Mouse (Mus musculus) limb, embryonic 12.5 days (tissue): ENCODE measurements around the gene Vwa8. TPM values are rescaled to one million over a fixed set of nuclear protein-coding genes. Genes with fewer than 3 reads are reported as not detected.
A peak's percentile ranks its signal among the peaks of the same experiment; 100 is the strongest.

ENCODE experiments used
- ATAC-seq: fragments of 200-750 bp; cut with Nextera tagmentation; 2 replicates; pipeline ENCODE4 v1.8.0; 2017; ENCODE audit warnings: low read depth, moderate TSS enrichment; ENCODE audit not compliant: insufficient number of reproducible peaks, insufficient read depth, low FRiP score, low TSS enrichment
- H3K27ac ChIP-seq: fragments of 300-500 bp; sonication (generic); 2 replicates; pipeline ENCODE4 v1.5.1; 2016; ENCODE audit warnings: mild to moderate bottlenecking, moderate library complexity
- H3K27me3 ChIP-seq: fragments of 300-500 bp; sonication (generic); 2 replicates; pipeline ENCODE4 v1.6.1; 2016; ENCODE audit warnings: mild to moderate bottlenecking, moderate library complexity
- H3K36me3 ChIP-seq: fragments of 300-500 bp; sonication (generic); 2 replicates; pipeline ENCODE4 v1.6.1; 2016; ENCODE audit warnings: mild to moderate bottlenecking, moderate library complexity
- H3K4me1 ChIP-seq: fragments of 300-500 bp; sonication (generic); replicated peaks from 2 replicates; pipeline ENCODE4 v1.6.1; 2016
- H3K4me2 ChIP-seq: fragments of 300-500 bp; sonication (generic); 2 replicates; pipeline ENCODE4 v1.6.1; 2016; ENCODE audit warnings: mild to moderate bottlenecking, moderate library complexity
- H3K4me3 ChIP-seq: fragments of 300-500 bp; sonication (generic); replicated peaks from 2 replicates; pipeline ENCODE4 v1.5.1; 2016; ENCODE audit warnings: mild to moderate bottlenecking
- H3K9ac ChIP-seq: fragments of 300-500 bp; sonication (generic); replicated peaks from 2 replicates; pipeline ENCODE4 v1.6.1; 2016; ENCODE audit warnings: mild to moderate bottlenecking, moderate library complexity
- H3K9me3 ChIP-seq: fragments of 300-500 bp; sonication (generic); 2 replicates; pipeline ENCODE4 v1.6.1; 2016; ENCODE audit warnings: mild to moderate bottlenecking, moderate library complexity
- WGBS: fragments of 180-500 bp; shearing (Covaris S2); methylation state at CpG from one replicate; pipeline ENCODE4 v1.1.7; 2016; 5-methylcytosine and 5-hydroxymethylcytosine counted together
- polyA plus RNA-seq: library from polyadenylated mRNA; unstranded; fragments of >200 nt; fragmentation: Nextera tagmentation; extraction: Ambion mirVana; gene quantifications from 2 replicates; pipeline ENCODE4 v1.2.1, GENCODE M21; 2016

Vwa8 gene
- polyA plus RNA-seq, 1 experiment from 2014 or later = 11.7 TPM

- peaks cover 31% of the 10 kb centered on the region for H3K4me1 ChIP-seq
- no peak overlapping the region for H3K4me2 ChIP-seq
- H3K27me3 ChIP-seq = no peaks in the 10 kb centered on the region
- peaks cover 12% of the 10 kb centered on the region for H3K36me3 ChIP-seq
- H3K4me3 ChIP-seq = no peak overlapping the region
- H3K27ac ChIP-seq = no peak overlapping the region
- no peaks in the 10 kb centered on the region for H3K9me3 ChIP-seq
- WGBS = 94% methylated on average over 15 of the region's 15 CpGs
- no peak for ATAC-seq
- H3K9ac ChIP-seq = no peak overlapping the region
Observed at GRCm38 (mm10) chr14:79182801-79183200, 333.9 kb downstream of the Vwa8 start.

DNA sequence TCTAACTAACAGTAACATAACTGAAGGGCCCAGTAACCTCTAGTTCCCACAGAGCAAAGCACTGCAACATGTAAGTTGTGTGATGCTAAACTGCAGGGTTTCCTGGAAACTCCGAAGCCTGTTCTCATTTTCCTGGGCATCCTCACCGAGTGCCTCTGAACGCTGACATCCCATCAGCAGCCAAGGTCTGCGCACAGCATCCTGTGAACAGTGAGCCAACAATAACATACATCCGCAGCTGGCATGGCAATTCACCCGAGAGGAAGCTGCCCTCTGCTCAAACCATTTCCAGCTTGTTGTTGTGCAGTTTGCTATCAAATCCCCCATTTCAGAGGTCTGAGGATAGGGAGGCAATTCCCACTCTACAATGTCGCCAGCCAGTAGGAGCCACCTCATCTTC lies 334.4 kb downstream of the Vwa8 start:
- peaks cover 12% of the 10 kb centered on the region for H3K36me3 ChIP-seq
- H3K27me3 ChIP-seq = no peaks in the 10 kb centered on the region
- ATAC-seq = no peak
- H3K4me1 ChIP-seq = peaks cover 27% of the 10 kb centered on the region
- H3K4me2 ChIP-seq = no peak overlapping the region
- no peaks in the 10 kb centered on the region for H3K9me3 ChIP-seq
- H3K9ac ChIP-seq = no peak overlapping the region
- 87% methylated on average over 7 of the region's 7 CpGs for WGBS
- H3K4me3 ChIP-seq = no peak overlapping the region
- no peak overlapping the region for H3K27ac ChIP-seq

DNA sequence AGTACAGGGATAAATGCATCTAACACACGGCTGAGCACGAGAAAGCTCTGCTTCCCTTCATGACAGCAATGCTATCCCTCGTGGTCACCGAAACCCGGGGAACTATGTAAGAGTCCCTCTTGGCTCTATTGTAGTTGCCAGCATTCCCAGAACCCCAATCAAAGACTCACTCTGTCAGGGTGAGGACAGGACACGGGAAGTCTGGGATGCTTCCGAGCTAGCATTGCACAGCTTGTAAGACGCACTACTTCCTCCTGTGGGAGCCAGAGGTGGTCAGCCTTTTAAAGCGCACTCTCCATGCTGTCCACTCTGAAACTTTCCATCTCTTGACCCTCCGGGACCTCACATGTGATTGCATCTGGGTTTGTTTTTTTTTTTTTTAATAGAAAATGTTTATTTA lies 335.2 kb downstream of the Vwa8 start:
- no peak overlapping the region for H3K4me3 ChIP-seq
- H3K4me1 ChIP-seq = peaks cover 26% of the 10 kb centered on the region
- 86% methylated on average over 10 of the region's 10 CpGs for WGBS
- peaks cover 12% of the 10 kb centered on the region for H3K36me3 ChIP-seq
- no peak overlapping the region for H3K4me2 ChIP-seq
- no peak overlapping the region for H3K27ac ChIP-seq
- H3K9me3 ChIP-seq = no peaks in the 10 kb centered on the region
- no peak overlapping the region for H3K9ac ChIP-seq
- ATAC-seq = no peak
- no peaks in the 10 kb centered on the region for H3K27me3 ChIP-seq

DNA sequence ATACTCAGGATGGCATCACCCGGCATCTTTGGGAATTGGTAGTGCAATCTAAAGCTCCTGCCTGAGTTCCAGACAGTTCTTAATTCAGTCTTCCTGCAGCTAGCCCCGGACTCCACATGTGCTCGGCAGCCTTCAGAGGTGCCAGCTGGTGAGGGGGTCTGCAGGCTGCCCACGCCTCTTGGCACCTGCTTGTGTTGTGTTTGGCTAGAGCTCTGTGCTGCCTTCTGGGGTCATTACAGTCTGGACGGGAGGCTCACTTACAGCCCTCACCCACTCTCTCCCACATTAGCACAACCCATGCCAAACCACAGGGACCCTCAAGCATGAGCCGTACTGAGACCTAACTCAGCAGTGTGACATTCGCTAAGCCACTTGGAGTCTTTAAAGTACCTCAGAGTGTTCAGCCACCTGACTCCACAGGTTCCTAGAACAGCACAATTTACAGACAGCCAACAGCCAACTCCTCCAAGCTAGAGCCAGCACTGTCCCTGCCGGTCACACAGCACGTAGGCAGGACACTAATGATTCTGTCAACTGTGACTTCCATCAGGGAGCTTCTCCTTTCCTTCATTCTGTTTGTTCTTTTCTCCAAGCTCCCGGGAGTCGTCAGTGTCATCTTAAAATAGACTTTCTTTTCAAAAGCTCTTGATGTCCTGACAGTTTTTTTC lies 336.3 kb downstream of the Vwa8 start:
- Histone ChIP-seq H3K27ac (no peak overlapping the region), H3K9me3 (no peaks in the 10 kb centered on the region), H3K36me3 (peaks cover 12% of the 10 kb centered on the region), H3K4me1 (peaks cover 16% of the 10 kb centered on the region; the same call in 1 of the 2 replicates), H3K4me2 (no peak overlapping the region), H3K9ac (no peak overlapping the region), H3K27me3 (no peaks in the 10 kb centered on the region), H3K4me3 (no peak overlapping the region)
- no peak; the same call in 1 of the 2 replicates for ATAC-seq
- 87% methylated on average over 11 of the region's 11 CpGs for WGBS

- ATAC-seq = no peak
- H3K9me3 ChIP-seq = no peaks in the 10 kb centered on the region
- no peak overlapping the region for H3K27ac ChIP-seq
- H3K4me3 ChIP-seq = no peak overlapping the region
- no peak overlapping the region for H3K4me2 ChIP-seq
- 0 out of 2 replicates have a peak, but pooled peaks cover 7% of the 10 kb centered on the region for H3K4me1 ChIP-seq
- H3K9ac ChIP-seq = no peak overlapping the region
- 97% methylated on average over 1 of the region's 1 CpGs for WGBS
- H3K36me3 ChIP-seq = peaks cover 12% of the 10 kb centered on the region
- no peaks in the 10 kb centered on the region for H3K27me3 ChIP-seq
Observed at GRCm38 (mm10) chr14:79186976-79187375, 338.1 kb downstream of the Vwa8 start.

GRCm38 (mm10) chr14:79196711-79197110 lies 347.9 kb downstream of the Vwa8 start:
- Histone ChIP-seq H3K27me3 (no peaks in the 10 kb centered on the region), H3K4me2 (no peak overlapping the region), H3K27ac (no peak overlapping the region), H3K4me3 (no peak overlapping the region), H3K9me3 (no peaks in the 10 kb centered on the region), H3K36me3 (no peaks in the 10 kb centered on the region), H3K9ac (no peak overlapping the region), H3K4me1 (peaks cover 22% of the 10 kb centered on the region)
- ATAC-seq = no peak
- 77% methylated on average over 3 of the region's 3 CpGs for WGBS

DNA sequence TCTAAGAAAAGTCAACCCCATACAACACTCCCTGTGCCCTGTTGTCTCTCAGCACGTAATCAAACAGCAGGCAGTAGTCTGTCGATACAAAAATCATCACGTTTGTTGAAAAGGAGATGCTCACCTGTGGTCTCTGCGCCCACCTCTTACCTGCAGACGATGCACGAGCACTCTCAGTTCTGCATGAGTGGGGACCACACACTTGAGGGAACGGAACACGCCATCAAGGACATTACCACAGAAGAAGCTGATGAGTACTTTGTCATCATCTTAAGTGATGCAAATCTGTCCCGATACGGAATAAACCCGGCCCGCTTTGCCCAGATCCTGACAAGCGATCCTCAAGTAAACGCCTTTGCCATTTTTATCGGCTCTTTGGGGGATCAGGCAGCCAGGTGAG lies 349.2 kb downstream of the Vwa8 start:
- Histone ChIP-seq H3K36me3 (no peaks in the 10 kb centered on the region), H3K27ac (no peak overlapping the region), H3K4me2 (no peak overlapping the region), H3K4me1 (peaks cover 31% of the 10 kb centered on the region), H3K9ac (no peak overlapping the region), H3K9me3 (no peaks in the 10 kb centered on the region), H3K4me3 (no peak overlapping the region), H3K27me3 (no peaks in the 10 kb centered on the region)
- 92% methylated on average over 15 of the region's 15 CpGs for WGBS
- ATAC-seq = no peak

DNA sequence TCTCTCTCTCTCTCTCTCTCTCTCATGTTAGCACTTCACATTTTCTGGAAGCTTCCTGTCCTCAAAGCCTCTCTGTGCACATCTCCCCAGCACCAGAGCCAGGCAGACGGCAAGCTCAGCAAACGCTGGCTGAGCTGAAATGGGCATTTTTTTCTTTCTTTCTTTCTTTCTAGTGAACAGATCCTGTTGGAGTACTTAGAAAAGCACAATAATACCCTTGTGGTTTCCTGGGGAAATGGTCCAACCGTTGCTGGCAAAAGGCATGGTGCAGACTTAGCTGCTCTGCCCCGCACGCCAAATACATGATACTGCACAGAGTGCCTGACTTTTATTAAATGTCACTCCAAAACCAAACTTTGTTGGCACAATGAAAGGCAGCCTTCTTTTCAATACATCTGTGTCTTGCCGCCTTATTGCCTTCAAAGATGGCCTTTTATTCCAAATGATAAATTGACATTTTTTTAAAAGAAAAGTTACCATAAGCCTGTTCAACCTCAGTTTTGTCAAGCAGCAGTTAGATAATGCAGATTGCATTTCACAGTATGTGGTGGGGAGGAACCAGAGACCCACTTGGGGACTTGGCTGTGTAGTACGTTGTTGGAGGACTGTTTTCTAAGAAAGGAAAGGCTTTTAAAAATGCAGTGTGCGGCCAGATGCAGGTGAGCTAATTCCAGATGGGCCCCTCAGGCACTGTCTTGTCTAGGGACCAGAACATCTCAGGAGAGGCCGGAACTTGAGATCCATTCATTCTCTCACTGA lies 351.5 kb downstream of the Vwa8 start:
- Histone ChIP-seq H3K36me3 (no peaks in the 10 kb centered on the region), H3K27me3 (no peaks in the 10 kb centered on the region), H3K9ac (no peak overlapping the region), H3K9me3 (no peaks in the 10 kb centered on the region), H3K4me1 (peaks cover 48% of the 10 kb centered on the region), H3K4me2 (no peak overlapping the region), H3K27ac (peak overlapping the region; percentile 85), H3K4me3 (no peak overlapping the region)
- no peak for ATAC-seq
- 58% methylated on average over 9 of the region's 9 CpGs for WGBS

- Histone ChIP-seq H3K4me1 (peaks cover 51% of the 10 kb centered on the region), H3K27me3 (no peaks in the 10 kb centered on the region), H3K4me2 (no peak overlapping the region), H3K9ac (no peak overlapping the region), H3K27ac (peak overlapping the region; percentile 85), H3K4me3 (no peak overlapping the region), H3K9me3 (no peaks in the 10 kb centered on the region), H3K36me3 (no peaks in the 10 kb centered on the region)
- ATAC-seq = no peak
- 92% methylated on average over 9 of the region's 9 CpGs for WGBS
Observed at GRCm38 (mm10) chr14:79200892-79201285, 352.0 kb downstream of the Vwa8 start.

DNA sequence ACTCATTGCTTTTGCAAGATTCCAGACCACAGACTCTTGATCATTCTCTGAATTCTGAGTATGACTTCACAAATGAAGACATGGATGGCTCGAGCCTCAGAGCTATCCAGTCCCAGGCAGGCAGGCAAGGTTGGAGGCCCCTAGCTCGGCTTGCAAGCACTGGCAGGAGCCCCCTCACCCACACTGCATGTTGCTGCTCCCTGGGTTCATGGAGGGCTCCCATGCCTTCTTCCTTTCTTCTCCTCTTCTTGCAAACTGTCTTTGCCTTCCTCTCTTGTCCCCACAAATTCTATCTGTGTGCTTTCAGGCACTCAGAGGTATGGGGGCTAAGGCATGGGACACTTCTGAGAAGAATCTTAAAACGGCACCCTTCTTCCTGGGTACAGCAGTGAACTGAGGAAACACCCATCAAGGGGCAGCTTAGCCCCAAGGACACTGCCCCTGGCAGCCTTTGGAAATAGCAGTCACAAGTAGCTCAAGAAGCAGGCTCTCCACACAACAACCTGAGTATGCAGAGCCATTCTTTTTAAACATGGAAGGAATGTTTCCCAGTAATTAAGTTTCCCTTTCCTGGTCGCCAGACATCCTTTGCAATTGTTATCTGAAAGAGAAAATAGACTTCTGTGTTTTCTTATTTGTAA lies 354.0 kb downstream of the Vwa8 start:
- H3K27ac ChIP-seq = peak overlapping the region; percentile 95
- no peak for ATAC-seq
- H3K9ac ChIP-seq = no peak overlapping the region
- H3K9me3 ChIP-seq = no peaks in the 10 kb centered on the region
- H3K27me3 ChIP-seq = no peaks in the 10 kb centered on the region
- peaks cover 51% of the 10 kb centered on the region for H3K4me1 ChIP-seq
- WGBS = 64% methylated on average over 4 of the region's 4 CpGs
- no peak overlapping the region for H3K4me3 ChIP-seq
- no peaks in the 10 kb centered on the region for H3K36me3 ChIP-seq
- H3K4me2 ChIP-seq = no peak overlapping the region; the same call in 1 of the 2 replicates

- H3K4me1 ChIP-seq = peaks cover 51% of the 10 kb centered on the region
- H3K9ac ChIP-seq = no peak overlapping the region
- no peaks in the 10 kb centered on the region for H3K27me3 ChIP-seq
- H3K9me3 ChIP-seq = no peaks in the 10 kb centered on the region
- H3K4me2 ChIP-seq = peak overlapping the region; percentile 15; the same call in 1 of the 2 replicates
- 16% methylated on average over 12 of the region's 12 CpGs for WGBS
- H3K4me3 ChIP-seq = no peak overlapping the region
- H3K36me3 ChIP-seq = no peaks in the 10 kb centered on the region
- peak overlapping the region; percentile 95 for H3K27ac ChIP-seq
- peak; percentile 86 for ATAC-seq
Observed at GRCm38 (mm10) chr14:79203496-79204158, 354.8 kb downstream of the Vwa8 start.
